Mouse (Mus musculus): ENCODE results near the gene Gm15013.
"Not testable (repeated sequence)": the region's sequence is repeated elsewhere in the genome, so short reads cannot be mapped to it uniquely, and the experiment has no call there.

Gm15013 gene

GRCm38 (mm10) chrX:139714381-139714780 is at the start of gene Gm15013:
Gm15013 (minus strand) TSS chrX:139714481.
- in situ Hi-C loops (cut with MboI, MseI): no loop called here

- in situ Hi-C loops (cut with MboI, MseI): no loop called here
Observed at GRCm38 (mm10) chrX:139762546-139762945, 48.3 kb upstream of the Gm15013 start.

- in situ Hi-C loops (cut with MboI, MseI): not testable (repeated sequence)
Observed at GRCm38 (mm10) chrX:139758634-139759033, 44.4 kb upstream of the Gm15013 start.

GRCm38 (mm10) chrX:139751855-139752254 is 37.6 kb upstream of the Gm15013 start:
- in situ Hi-C loops (cut with MboI, MseI): no loop called here

GRCm38 (mm10) chrX:139737066-139737465 is 22.8 kb upstream of the Gm15013 start:
- in situ Hi-C loops (cut with MboI, MseI): no loop called here

- in situ Hi-C loops (cut with MboI, MseI): no loop called here
Observed at GRCm38 (mm10) chrX:139730541-139730940, 16.3 kb upstream of the Gm15013 start.

GRCm38 (mm10) chrX:139722350-139722749 is 8.1 kb upstream of the Gm15013 start:
- in situ Hi-C loops (cut with MboI, MseI): no loop called here

- in situ Hi-C loops (cut with MboI, MseI): no loop called here
Observed at GRCm38 (mm10) chrX:139684775-139685695, 29.2 kb downstream of the Gm15013 start, which contains the start of gene Tbc1d8b. Tbc1d8b (plus strand) TSS chrX:139684996.

GRCm38 (mm10) chrX:139684410-139684774 is 29.9 kb downstream of the Gm15013 start:
- in situ Hi-C loops (cut with MboI, MseI): no loop called here

- in situ Hi-C loops (cut with MboI, MseI): no loop called here
Observed at GRCm38 (mm10) chrX:139665829-139666228, 48.5 kb downstream of the Gm15013 start.
